In genomic region chrX:53055771-53056170, GRCm38 (mm10) we compare ENCODE assay signal across 8 mouse cellular contexts.
DNase-seq lines count a peak whose midpoint lies in the region; ATAC-seq and TF ChIP-seq lines count a peak whose summit lies in the region.

No protein-coding gene starts in this region.

- H3K27me3 ChIP-seq in heart, postnatal 0 days (ENCODE audit: control insufficient read depth, insufficient read depth, low read length): no peaks in the 10 kb centered on the region
- peaks cover 24% of the 10 kb centered on the region for H3K27me3 ChIP-seq in liver, embryonic 16.5 days (ENCODE audit: control insufficient read depth, insufficient read depth, low read depth, low read length)
- no peaks in the 10 kb centered on the region for H3K27me3 ChIP-seq in stomach, embryonic 16.5 days (ENCODE audit: control insufficient read depth, insufficient read depth, low read length)

- TF ChIP-seq CTCF in heart, postnatal 0 days (IDR thresholded peaks at IDR 0.05; ENCODE audit: low read depth): no peak

- no peaks in the 10 kb centered on the region for H3K9me3 ChIP-seq in heart, postnatal 0 days (replicated peaks; ENCODE audit: control insufficient read depth, low read length)
- H3K9me3 ChIP-seq in liver, embryonic 16.5 days (replicated peaks; ENCODE audit: control insufficient read depth, low read length): no peaks in the 10 kb centered on the region
- H3K9me3 ChIP-seq in stomach, embryonic 16.5 days (replicated peaks; ENCODE audit: control insufficient read depth, low read length): no peaks in the 10 kb centered on the region

- peaks cover 8% of the 10 kb centered on the region for H3K36me3 ChIP-seq in heart, postnatal 0 days (replicated peaks; ENCODE audit: control insufficient read depth, insufficient read depth, low read length)
- no peaks in the 10 kb centered on the region for H3K36me3 ChIP-seq in liver, embryonic 16.5 days (ENCODE audit: control insufficient read depth, insufficient read depth)
- no peaks in the 10 kb centered on the region for H3K36me3 ChIP-seq in stomach, embryonic 16.5 days (ENCODE audit: control insufficient read depth, insufficient read depth, low read length)

- H3K4me3 ChIP-seq in heart, postnatal 0 days (ENCODE audit: low read depth, low read length): peak overlapping the region; percentile 76
- H3K4me3 ChIP-seq in liver, embryonic 16.5 days (ENCODE audit: low read depth, low read length): peak overlapping the region; percentile 67
- peak overlapping the region; percentile 60 for H3K4me3 ChIP-seq in stomach, embryonic 16.5 days (replicated peaks; ENCODE audit: low read length)

- 0 out of 2 replicates have a peak, but pooled peaks cover 2% of the 10 kb centered on the region for H3K4me1 ChIP-seq in heart, postnatal 0 days (ENCODE audit: control insufficient read depth, insufficient read depth)
- no peaks in the 10 kb centered on the region; the same call in 1 of the 2 replicates for H3K4me1 ChIP-seq in liver, embryonic 16.5 days (ENCODE audit: control insufficient read depth, low read depth, low read length)
- peaks cover 9% of the 10 kb centered on the region for H3K4me1 ChIP-seq in stomach, embryonic 16.5 days (ENCODE audit: control insufficient read depth, insufficient read depth, low read length)

- no peak for ATAC-seq in CD4-positive, CD25-positive, alpha-beta regulatory T cell, adult 4 months
- no peak for ATAC-seq in heart, postnatal 0 days (ENCODE audit: insufficient read depth, low read depth)
- ATAC-seq in liver, embryonic 16.5 days (ENCODE audit: low read depth): no peak
- ATAC-seq in stomach, embryonic 16.5 days (ENCODE audit: insufficient read depth, low FRiP score): no peak

- 8% methylated on average over 9 of the region's 9 CpGs for WGBS in heart, postnatal 0 days
- 13% methylated on average over 9 of the region's 9 CpGs for WGBS in liver, embryonic 16.5 days (ENCODE audit: insufficient replicate concordance)
- WGBS in stomach, embryonic 16.5 days: 11% methylated on average over 9 of the region's 9 CpGs

- peak; percentile 14 for DNase-seq in CD4-positive, CD25-positive, alpha-beta regulatory T cell, adult 2 months (ENCODE audit: low read depth, low spot score)
- DNase-seq in adrenal gland, postnatal 25 days: peak; percentile 22
- DNase-seq in heart, postnatal 0 days (ENCODE audit: low spot score): peak; percentile 52
- no peak for DNase-seq in thymus, postnatal 25 days
- no peak for DNase-seq in right cerebral cortex, adult 18-20 months

- no peak for TF ChIP-seq EP300 in heart, postnatal 0 days (IDR thresholded peaks at IDR 0.05; ENCODE audit: low read depth)

- peak overlapping the region; percentile 99 for H3K27ac ChIP-seq in heart, postnatal 0 days (ENCODE audit: low read depth)
- no peak overlapping the region for H3K27ac ChIP-seq in liver, embryonic 16.5 days (ENCODE audit: low read length)
- peak overlapping the region; percentile 93 for H3K27ac ChIP-seq in stomach, embryonic 16.5 days (ENCODE audit: low read length)

- peak overlapping the region; percentile 90 for H3K9ac ChIP-seq in heart, postnatal 0 days (replicated peaks; ENCODE audit: low read depth, low read length)
- peak overlapping the region; percentile 67; the same call in 1 of the 2 replicates for H3K9ac ChIP-seq in liver, embryonic 16.5 days (ENCODE audit: low read depth, low read length)
- peak overlapping the region; percentile 82 for H3K9ac ChIP-seq in stomach, embryonic 16.5 days (ENCODE audit: low read length)

- peak overlapping the region; percentile 62 for H3K4me2 ChIP-seq in heart, postnatal 0 days (ENCODE audit: low read depth, low read length)
- peak overlapping the region; percentile 83 for H3K4me2 ChIP-seq in liver, embryonic 16.5 days (ENCODE audit: low read depth, low read length)
- H3K4me2 ChIP-seq in stomach, embryonic 16.5 days (ENCODE audit: low read depth, low read length): peak overlapping the region; percentile 64

Comparison
In these comparisons a context has a peak if more than half of its experiments do, and no peak if none do; other contexts are left out.
1. DNase-seq: peak in CD4-positive, CD25-positive, alpha-beta regulatory T cell, adult 2 months (single experiment), adrenal gland, postnatal 25 days (single experiment) and heart, postnatal 0 days (single experiment); none in thymus, postnatal 25 days (single experiment) and right cerebral cortex, adult 18-20 months (single experiment).
2. Peak in every context shown above with its lines, with median percentiles within 50 percentile points of each other: H3K4me2 ChIP-seq, H3K4me3 ChIP-seq and H3K9ac ChIP-seq.